Mouse (Mus musculus) ovary, adult 10 weeks (tissue): ENCODE measurements around the gene Chrm4. TPM values are rescaled to one million over a fixed set of nuclear protein-coding genes. Genes with fewer than 3 reads are reported as not detected.

Experiments
- polyA plus RNA-seq: library from polyadenylated mRNA; stranded (reverse); fragments of 350-450 nt; fragmentation: Illumina TruSeq; extraction: RNeasy Lipid Tissue Mini Kit (QIAGEN cat#74804); gene quantifications from one replicate; pipeline ENCODE4 v1.2.3, GENCODE M21; 2014

The Chrm4 gene
- polyA plus RNA-seq, result not detected

GRCm38 (mm10) chr2:91926949-91927348 lies at the start of gene Chrm4:
Chrm4 (plus strand) TSS chr2:91927249.

DNA sequence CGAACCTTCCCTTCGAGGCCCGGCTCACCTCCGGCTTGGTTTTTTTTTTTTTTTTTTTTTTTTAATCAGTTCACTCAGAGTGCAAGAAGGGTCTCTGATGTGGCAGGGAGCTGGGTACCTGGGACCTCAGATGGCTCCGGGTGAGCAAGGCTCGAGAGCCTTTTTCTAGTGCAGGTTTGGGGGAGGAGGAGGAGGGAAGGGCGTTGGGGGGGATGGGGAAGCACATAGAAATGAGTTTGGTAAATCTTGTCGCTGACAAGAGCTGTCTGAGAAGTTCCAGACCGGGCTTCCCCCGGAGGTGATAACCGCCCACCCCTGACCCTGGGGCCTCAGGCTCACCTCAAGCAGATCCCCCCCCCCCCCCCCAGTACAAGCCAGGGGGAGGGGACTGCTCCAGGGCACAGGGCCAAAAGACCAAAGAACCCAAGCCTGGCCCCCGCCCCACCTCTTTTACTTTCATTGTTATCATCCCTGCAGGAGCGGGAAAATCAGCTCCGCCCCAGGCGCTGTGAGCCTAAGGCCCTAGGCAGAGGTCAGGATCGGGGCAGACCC lies 5.2 kb downstream of the Chrm4 start, which contains the start of gene Mdk:
Gene Mdk (minus strand): TSS at position 138 of the 552 bp plus-strand sequence.

GRCm38 (mm10) chr2:91945483-91945882 lies 18.4 kb downstream of the Chrm4 start, which contains the start of gene Gm9821:
Gm9821 (plus strand) TSS chr2:91945703.

DNA sequence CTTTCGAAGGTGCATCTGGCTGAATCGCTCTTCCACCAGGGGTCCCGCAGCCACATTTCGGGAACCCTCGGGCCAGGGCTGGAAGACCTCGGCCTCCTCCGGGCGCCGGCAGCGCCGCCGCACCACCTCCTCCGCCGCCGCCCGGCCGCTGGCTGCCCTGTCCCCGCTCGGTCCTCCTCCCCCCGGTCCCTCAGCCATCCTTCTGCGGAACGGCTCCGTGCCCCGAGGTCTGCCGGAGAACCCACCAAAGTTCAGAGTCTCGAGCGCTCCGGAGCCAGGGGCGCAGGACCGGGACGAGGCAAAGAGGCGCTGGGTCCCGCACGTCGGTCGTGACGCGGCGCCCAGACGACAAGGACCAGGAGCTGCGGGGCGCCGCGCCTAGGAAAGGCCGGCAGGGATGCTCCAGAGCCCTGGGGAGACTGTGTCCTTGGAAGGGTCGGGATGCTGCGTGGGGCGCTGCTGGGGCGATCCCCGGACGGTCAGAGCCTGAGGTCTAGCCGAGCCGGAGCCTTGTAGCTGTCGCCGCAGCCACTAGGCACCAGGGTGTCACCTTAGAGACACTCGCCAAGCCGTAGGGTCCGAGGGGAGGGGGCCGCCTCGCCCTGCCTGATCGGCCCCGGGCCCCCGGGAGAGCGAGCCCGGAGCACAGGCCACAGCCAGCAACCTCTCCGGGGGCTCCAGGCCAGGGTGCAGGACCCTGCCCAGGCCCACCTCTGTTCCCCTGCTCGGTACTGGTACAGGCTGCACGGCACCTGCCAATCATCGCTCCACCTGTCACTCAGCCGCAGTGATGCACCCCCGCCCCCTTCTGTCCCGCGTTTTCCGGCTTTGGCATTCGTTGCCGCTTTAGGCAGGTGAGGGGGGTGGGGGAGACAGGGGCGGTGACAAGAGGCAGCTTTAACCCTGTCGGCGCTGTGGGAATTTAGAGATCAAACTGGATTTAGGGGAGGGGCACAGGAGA lies 48.8 kb downstream of the Chrm4 start, which contains the start of gene Dgkz:
Gene Dgkz (minus strand): TSS at position 284 of the 961 bp plus-strand sequence.

Other genes starting within 250 kb of the Chrm4 start
- 20.5 TPM for gene Atg13, start 216.7 kb upstream of the Chrm4 start, polyA plus RNA-seq
- gene Harbi1, start 216.4 kb upstream of the Chrm4 start, polyA plus RNA-seq, result 22.7 TPM
- 6.3 TPM for gene Ambra1, start 197.1 kb upstream of the Chrm4 start, polyA plus RNA-seq
- 3.0 TPM for gene Mdk, start 5.0 kb downstream of the Chrm4 start, polyA plus RNA-seq
- gene Gm9821, start 18.5 kb downstream of the Chrm4 start, polyA plus RNA-seq, result not detected
- 0.51 TPM for gene Dgkz, start 48.6 kb downstream of the Chrm4 start, polyA plus RNA-seq
- 16.4 TPM for gene Creb3l1, start 97.3 kb downstream of the Chrm4 start, polyA plus RNA-seq
- gene Phf21a, start 165.9 kb downstream of the Chrm4 start, polyA plus RNA-seq, result 123 TPM